Mouse (Mus musculus) heart, adult 2 months (tissue): ENCODE data around the gene Coq4.

Source experiments
- CTCF ChIP-seq: fragments of 200-600 bp; IDR thresholded peaks from 2 replicates; pipeline ENCODE4 v1.8.1; 2022; ENCODE audit warnings: antibody characterized with exemption, mild to moderate bottlenecking, moderate library complexity
- POLR2A ChIP-seq: fragments of 200-500 bp; IDR thresholded peaks from 2 replicates; pipeline ENCODE4 v1.6.1; 2011; ENCODE audit warnings: mild to moderate bottlenecking, low read depth, low read length, control low read depth; ENCODE audit not compliant: insufficient read depth

DNA sequence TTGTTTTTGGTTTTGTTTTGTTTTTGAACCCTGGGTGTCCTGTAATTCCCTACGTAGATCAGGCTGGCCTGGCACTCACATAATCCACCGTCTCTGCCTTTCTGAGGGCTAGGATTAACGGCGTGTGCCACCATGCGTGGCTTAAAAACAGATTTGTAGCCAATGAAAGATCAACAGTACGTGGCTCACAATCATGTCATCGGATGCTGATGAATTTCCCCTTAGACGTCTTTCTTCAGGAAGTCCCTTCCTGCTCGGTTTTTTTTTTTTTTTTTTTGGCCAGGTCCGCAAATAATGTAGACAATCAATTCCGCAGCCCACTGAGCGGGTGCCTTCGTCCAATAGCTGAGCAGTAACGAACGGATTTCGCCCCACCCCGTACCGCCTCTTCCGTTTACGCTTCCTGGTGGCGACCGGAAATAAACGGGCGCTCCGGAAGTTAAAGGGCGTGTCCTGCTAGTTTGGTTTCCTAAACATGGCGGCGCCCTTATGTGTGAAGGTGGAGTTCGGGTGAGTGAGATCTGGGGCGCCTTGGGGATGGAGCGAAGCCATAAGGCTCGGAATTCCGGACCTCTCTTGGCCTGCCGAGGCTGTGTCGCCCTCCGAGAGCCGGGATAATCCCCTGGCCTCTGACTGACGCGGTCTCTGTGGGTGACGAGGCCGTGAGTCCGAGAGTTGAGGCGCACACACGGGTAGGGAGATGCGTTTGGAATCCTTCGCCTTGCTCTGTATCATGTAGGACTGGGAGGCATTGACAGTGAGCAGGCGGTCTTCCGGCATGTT, 39.8 kb downstream of the Coq4 start:
- TF ChIP-seq CTCF (no peak), POLR2A (peak; percentile 66)
